Mouse (Mus musculus) embryonic fibroblast, embryonic 13.5 days (primary cell): ENCODE data around the gene Fat1. TPM values are rescaled to one million over a fixed set of nuclear protein-coding genes. Genes with fewer than 3 reads are reported as not detected.

Experiments used
- H3K27ac ChIP-seq: 2 replicates; pipeline ENCODE4 v1.5.1; 2012; ENCODE audit warnings: low read length, control low read depth, inconsistent platforms; ENCODE audit not compliant: insufficient read depth
- H3K4me1 ChIP-seq: 2 replicates; pipeline ENCODE4 v1.6.1; 2011; ENCODE audit warnings: low read length; ENCODE audit not compliant: control insufficient read depth, insufficient read depth
- H3K4me3 ChIP-seq: 2 replicates; pipeline ENCODE4 v1.5.1; 2011; ENCODE audit warnings: mild to moderate bottlenecking, control low read depth, low read length; ENCODE audit not compliant: insufficient read depth
- CTCF ChIP-seq: IDR thresholded peaks from 2 replicates; pipeline ENCODE4 v1.5.1; 2011; ENCODE audit warnings: mild to moderate bottlenecking, control low read depth, low read length, moderate library complexity, borderline replicate concordance; ENCODE audit not compliant: insufficient read depth
- POLR2A ChIP-seq: IDR thresholded peaks from 2 replicates; pipeline ENCODE4 v1.6.1; 2011; ENCODE audit warnings: low read depth, mild to moderate bottlenecking, control low read depth, low read length, moderate library complexity
- polyA plus RNA-seq: library from polyadenylated mRNA; stranded (reverse); fragments of >200 nt; gene quantifications from 2 replicates; pipeline ENCODE4 v1.2.4, GENCODE M21; 2011; ENCODE audit warnings: low read depth; ENCODE audit not compliant: missing spikeins, insufficient read length

The Fat1 gene
- 245 and 297 TPM in 2 replicates for polyA plus RNA-seq

DNA sequence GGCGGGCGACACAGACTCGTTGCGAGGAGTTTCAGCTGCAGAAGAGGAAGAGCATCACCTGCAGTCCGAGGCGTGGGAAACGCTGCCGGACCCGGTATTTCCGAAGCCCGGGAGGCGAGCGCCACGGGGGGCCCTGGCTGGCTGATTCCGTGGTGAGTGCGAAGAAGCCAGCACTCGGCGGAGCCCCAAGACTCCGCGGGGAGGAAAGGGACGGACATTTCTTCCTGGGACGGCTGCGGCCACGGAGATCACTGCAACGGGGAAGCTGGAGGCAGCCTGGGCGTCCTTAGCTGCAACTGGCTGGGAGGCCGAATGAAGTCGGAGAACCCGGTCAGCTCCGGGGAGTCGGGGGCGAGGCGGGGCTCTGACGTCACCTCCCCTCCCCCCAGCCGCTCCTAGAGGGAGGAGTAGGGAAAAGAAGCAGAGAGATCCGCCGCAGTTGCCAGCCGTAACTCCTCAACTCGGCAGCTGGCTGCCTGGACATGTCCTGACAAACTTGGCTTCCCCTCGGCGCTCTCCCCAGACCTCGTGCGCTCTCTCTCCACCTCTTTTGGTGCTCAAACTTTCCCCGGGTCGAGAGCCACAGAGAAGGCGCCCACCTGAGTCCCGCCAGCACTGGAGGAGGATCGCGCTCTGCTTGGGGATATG is at the start of gene Fat1:
Gene Fat1, plus strand, starts transcription at position 598 of the 648 bp plus-strand sequence.
- no peaks in the 10 kb centered on the region; the same call in 1 of the 2 replicates for H3K4me1 ChIP-seq
- peak within 1 kb of the TSS; percentile 75 for H3K4me3 ChIP-seq
- H3K27ac ChIP-seq: peak within 1 kb of the TSS; percentile 99
- TF ChIP-seq POLR2A (peak; percentile 96), CTCF (peak; percentile 57; the same call in 1 of the 2 replicates)

DNA sequence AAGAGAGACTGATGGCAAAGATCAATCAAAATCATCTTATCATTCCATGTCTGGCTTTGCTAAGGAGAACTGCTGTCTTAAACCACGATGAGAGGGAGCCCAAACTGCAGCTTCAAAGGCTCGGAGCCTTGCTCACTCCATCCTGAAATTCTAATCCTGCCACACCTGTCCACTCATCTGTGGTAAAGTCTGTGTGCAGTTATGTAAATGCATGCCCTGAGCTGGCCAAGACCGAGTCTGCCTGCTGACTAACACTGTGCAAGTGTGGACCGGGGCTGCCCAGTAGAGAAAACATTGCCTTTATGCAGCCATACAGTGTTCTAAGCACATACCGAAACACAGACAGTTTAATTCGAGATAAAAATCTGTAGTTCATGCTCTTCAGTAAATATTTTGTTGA is 40.6 kb upstream of the Fat1 start:
- Histone ChIP-seq H3K27ac (no peak overlapping the region), H3K4me1 (no peaks in the 10 kb centered on the region), H3K4me3 (no peak overlapping the region)
- TF ChIP-seq POLR2A (no peak), CTCF (no peak)

DNA sequence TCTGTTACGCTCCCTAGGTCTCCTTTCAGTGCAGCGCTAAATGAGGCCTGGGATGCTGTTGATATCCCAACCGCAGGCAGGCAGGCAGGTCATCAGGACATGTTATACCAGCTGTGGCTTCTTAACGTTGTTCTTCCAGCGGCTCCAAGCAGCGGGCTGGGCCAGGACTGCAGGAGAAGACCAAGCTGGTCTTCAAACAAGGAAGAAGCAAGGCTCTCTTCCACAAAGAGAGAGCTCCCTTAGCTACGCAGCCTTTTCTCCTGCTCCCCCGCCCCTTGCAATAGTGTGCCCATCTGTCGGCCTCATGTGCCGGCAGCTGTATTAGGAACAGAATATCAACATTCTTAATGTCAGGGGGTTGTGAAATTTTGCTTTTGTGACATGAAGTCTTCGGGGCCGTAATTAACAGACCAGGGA is 35.7 kb upstream of the Fat1 start:
- no peaks in the 10 kb centered on the region for H3K4me1 ChIP-seq
- no peak overlapping the region for H3K27ac ChIP-seq
- TF ChIP-seq CTCF: no peak
- TF ChIP-seq POLR2A: no peak
- H3K4me3 ChIP-seq: no peak overlapping the region

DNA sequence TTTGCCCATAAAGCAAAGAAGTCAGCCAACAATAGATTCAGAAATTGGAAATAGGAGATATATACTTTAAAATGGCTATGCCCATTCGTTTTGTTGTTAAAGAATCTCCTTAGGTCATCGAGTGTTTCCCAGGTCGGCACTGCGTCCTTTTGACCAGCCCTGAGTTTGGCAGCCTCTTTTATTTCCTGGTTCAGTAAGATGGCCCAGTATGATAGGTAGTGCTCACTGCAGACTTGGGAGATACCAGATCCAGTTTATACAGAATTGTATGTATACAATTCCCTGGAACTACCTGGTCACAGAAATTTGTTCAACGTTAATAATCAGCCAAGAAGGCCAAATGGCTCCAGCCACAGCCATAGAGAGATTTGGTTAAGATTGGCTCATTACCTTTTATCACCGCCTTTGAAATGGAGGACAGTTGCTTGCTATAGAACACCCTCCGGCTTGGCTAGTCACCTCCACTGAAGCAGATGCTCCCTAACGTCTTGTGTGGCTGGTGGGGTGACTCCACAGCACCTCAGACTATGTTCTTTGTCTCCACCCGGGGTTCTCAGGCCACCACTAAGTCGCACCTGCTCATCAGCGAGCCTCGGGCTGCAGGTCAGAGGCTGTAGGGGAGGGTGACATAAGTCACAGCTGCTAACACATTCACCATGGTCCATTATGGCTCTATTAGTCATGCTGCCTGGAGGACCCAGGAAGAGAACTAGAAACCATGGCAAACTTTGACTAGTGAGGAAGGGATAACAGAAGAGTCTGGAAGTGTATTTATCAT is 23.9 kb upstream of the Fat1 start:
- no peak overlapping the region for H3K27ac ChIP-seq
- TF ChIP-seq CTCF: no peak
- TF ChIP-seq POLR2A: no peak
- H3K4me1 ChIP-seq: no peaks in the 10 kb centered on the region
- no peak overlapping the region for H3K4me3 ChIP-seq

DNA sequence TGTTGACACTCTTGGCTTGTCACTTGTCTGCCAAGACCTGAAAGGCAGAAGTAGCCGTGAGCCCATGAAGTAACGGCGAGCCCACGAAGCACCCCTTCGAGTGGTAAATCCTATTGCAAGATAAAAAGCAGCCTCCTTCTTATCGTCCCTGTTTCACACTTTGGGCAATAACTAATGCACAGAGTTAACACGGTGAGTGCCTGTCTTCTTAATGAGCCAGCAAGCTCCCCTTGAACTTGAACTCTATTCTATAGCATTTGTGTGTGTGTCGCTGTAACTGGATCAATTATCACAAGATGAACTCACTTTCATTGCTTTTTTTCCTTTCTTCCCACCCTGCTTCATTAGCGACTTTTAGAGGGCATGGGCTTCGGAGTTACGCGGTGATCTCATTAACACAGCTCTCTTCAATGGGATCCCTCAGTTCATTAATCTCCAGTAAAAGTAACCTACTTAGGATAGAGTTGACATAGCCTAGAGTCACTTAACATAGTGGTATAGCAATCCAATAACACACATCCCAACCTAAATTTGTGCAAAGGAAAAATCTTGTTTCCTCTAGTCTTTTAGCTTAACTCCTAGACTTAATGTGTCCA is 15.7 kb upstream of the Fat1 start:
- TF ChIP-seq POLR2A (no peak), CTCF (no peak)
- Histone ChIP-seq H3K4me3 (no peak overlapping the region), H3K4me1 (no peaks in the 10 kb centered on the region), H3K27ac (no peak overlapping the region)

DNA sequence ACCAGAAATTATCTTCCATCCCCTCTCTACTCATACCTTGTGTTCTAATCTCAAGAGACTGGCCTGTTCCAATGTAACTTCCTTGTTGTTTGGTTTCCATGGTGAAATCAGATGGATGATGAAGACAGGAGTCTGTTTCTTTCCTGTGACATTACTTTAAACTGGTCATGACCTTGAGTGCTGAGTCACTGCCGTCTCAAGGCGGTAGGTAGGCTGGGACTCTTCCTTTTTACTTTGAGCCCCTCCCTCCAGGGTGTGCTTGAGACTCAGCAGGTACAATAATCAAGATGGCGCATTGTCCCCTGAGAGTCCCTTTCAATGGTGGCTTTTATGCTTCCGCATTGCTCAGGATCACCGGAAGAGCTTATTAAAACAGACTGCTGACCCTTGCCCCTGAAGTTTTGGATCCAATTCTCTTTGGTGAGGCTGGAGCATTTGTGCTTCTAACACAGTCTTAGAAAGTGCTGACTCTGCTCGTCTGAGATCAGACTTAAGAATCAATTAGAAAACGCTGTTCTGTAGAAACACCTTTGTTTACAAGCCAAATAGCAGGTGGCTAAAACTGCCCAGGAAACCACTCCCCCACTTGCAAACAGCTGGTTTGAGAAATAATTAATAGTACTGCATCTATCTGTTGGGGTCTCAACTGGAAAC is 14.7 kb upstream of the Fat1 start:
- TF ChIP-seq POLR2A: no peak
- TF ChIP-seq CTCF: no peak

DNA sequence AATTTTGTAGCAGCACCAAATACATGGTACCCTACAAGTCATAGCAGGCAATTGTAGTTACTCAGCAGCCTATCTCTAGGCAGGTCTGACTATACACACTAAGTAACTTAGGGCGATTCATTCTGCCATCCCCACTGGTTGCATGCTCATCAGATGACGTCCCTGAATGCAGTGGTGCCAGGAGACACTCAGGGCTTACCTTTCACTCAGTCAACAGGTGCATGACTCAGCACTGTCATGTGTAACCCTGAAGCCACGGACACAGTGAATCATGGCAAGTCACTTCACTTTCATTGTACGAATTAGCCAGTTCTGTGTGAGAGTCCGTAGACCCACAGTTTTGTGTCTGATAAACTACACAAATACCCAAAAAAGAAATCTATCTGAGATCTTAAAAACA is 10.3 kb upstream of the Fat1 start:
- no peaks in the 10 kb centered on the region for H3K4me1 ChIP-seq
- no peak for TF ChIP-seq CTCF
- TF ChIP-seq POLR2A: no peak
- no peak overlapping the region for H3K27ac ChIP-seq
- no peak overlapping the region for H3K4me3 ChIP-seq

More for the DNA sequence above, 14.7 kb upstream of the Fat1 start:
- Histone ChIP-seq H3K4me3 (no peak overlapping the region), H3K27ac (no peak overlapping the region), H3K4me1 (no peaks in the 10 kb centered on the region)

DNA sequence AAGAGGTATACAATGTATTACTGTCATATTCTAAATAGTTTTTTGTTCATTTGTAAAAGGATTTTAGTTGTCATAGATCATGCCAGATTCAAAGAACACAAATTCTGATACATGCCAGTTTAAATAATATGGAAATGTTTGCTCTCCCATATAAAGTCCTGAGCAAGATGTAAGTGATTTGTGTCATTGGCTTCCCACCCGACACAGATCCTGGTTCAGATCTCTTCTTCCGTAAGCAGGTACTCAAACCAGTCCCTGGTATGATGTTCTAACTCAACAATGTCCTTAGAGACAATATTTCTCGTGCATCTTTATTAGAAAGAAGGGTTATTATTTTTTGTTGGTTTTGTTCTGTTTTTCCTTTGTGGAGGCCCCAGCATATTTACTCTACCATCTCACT is 5.2 kb upstream of the Fat1 start:
- no peak overlapping the region for H3K4me3 ChIP-seq
- no peak overlapping the region for H3K27ac ChIP-seq
- H3K4me1 ChIP-seq: no peaks in the 10 kb centered on the region; the same call in 1 of the 2 replicates
- no peak for TF ChIP-seq CTCF

DNA sequence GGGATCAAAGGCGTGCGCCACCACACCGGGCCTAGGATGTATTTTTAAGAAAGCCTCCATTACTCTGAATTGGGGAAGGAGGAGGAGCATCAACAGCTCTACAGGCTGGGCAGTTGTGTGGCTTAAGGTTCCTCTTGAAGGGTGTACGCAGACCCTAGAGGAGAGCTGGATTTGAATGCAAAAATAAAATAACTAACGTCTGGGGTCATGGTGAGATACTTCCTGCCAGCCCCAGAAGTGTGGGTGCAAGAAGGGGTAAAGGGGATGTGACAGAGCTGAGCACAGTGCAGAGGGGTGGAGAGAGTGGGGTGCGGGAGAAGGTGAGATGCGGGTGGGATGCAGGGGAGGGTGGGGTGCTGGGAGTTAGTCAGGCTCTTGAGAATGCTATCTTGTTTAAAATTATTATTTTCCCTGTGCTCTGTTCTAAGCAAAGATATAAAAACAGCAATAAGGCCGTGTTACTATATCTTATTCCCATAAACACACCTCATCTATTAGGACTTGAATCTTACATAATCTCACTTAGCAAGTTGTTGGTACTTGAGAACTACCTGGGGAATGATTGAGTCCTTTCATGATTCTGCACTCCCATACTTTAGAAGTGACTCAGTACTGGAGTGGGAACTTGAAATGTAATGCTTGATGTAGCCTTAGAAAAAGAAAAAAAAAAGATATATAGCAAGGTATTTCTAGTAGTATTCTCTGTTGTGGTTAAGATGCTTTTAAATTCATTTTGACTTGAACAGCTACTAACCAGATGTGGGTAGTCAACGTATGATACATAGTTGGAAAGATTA is 2.5 kb upstream of the Fat1 start:
- TF ChIP-seq CTCF (no peak), POLR2A (no peak)
- Histone ChIP-seq H3K4me3 (no peak overlapping the region), H3K27ac (no peak overlapping the region), H3K4me1 (no peaks in the 10 kb centered on the region; the same call in 1 of the 2 replicates)
